Mouse (Mus musculus): Measurements from ENCODE around the gene Cblb. TPM values are rescaled to one million over a fixed set of nuclear protein-coding genes. Genes with fewer than 3 reads are reported as not detected.
A peak's percentile ranks its signal among the peaks of the same experiment; 100 is the strongest.

The Cblb gene
- total RNA-seq, 2 experiments from 2014 or later = 15.1 to 16.2 TPM

- TF ChIP-seq CTCF (IDR thresholded peaks at IDR 0.05) = no peak
- Histone ChIP-seq H3K27ac (peak overlapping the region; percentile 62), H3K4me3 (no peak overlapping the region)
- no peak for DNase-seq
- intact Hi-C loops (cut with DNase I) = no loop called here
Observed at GRCm38 (mm10) chr16:52064309-52065105, 33.5 kb downstream of the Cblb start.

- DNase-seq = no peak
- Histone ChIP-seq H3K4me3 (no peak overlapping the region), H3K27ac (peak overlapping the region; percentile 8; the same call in 1 of the 2 replicates)
- no peak for TF ChIP-seq CTCF (IDR thresholded peaks at IDR 0.05)
- intact Hi-C loops (cut with DNase I) = no loop called here
Observed at GRCm38 (mm10) chr16:52067632-52068516, 36.8 kb downstream of the Cblb start.

- TF ChIP-seq CTCF (IDR thresholded peaks at IDR 0.05) = no peak
- no peak for DNase-seq
- Histone ChIP-seq H3K27ac (0 out of 2 replicates have a peak overlapping the region, but pooled peaks have one; percentile 8), H3K4me3 (no peak overlapping the region)
- intact Hi-C loops (cut with DNase I) = no loop called here
Observed at GRCm38 (mm10) chr16:52068517-52068874, 37.5 kb downstream of the Cblb start.

GRCm38 (mm10) chr16:52069648-52070047, 38.6 kb downstream of the Cblb start:
- no peak for TF ChIP-seq CTCF (IDR thresholded peaks at IDR 0.05)
- Histone ChIP-seq H3K4me3 (no peak overlapping the region), H3K27ac (peak overlapping the region; percentile 61)
- intact Hi-C loops (cut with DNase I) = no loop called here
- no peak for DNase-seq

- no peak for TF ChIP-seq CTCF (IDR thresholded peaks at IDR 0.05)
- Histone ChIP-seq H3K27ac (peak overlapping the region; percentile 61), H3K4me3 (no peak overlapping the region)
- no peak for DNase-seq
- intact Hi-C loops (cut with DNase I) = no loop called here
Observed at GRCm38 (mm10) chr16:52070128-52070527, 39.1 kb downstream of the Cblb start.

- no peak for DNase-seq
- TF ChIP-seq CTCF (IDR thresholded peaks at IDR 0.05) = no peak
- intact Hi-C loops (cut with DNase I) = no loop called here
- Histone ChIP-seq H3K4me3 (peak overlapping the region; percentile 4), H3K27ac (peak overlapping the region; percentile 93)
Observed at GRCm38 (mm10) chr16:52071290-52071689, 40.3 kb downstream of the Cblb start.

GRCm38 (mm10) chr16:52071766-52072209, 40.8 kb downstream of the Cblb start:
- peak overlapping the region; percentile 48 for H3K4me3 ChIP-seq
- DNase-seq = peak; percentile 73
- peak overlapping the region; percentile 93 for H3K27ac ChIP-seq
- TF ChIP-seq CTCF (IDR thresholded peaks at IDR 0.05) = no peak
- intact Hi-C loops (cut with DNase I) = no loop called here

- intact Hi-C loops (cut with DNase I) = loop anchor here (5.0 kb wide), 1 partner anchor 44 kb away; the partner anchor contains the start of gene Cblb
- DNase-seq = no peak
- Histone ChIP-seq H3K27ac (no peak overlapping the region), H3K4me3 (no peak overlapping the region)
- TF ChIP-seq CTCF (IDR thresholded peaks at IDR 0.05) = no peak
Observed at GRCm38 (mm10) chr16:52076652-52077051, 45.6 kb downstream of the Cblb start.

GRCm38 (mm10) chr16:52077901-52078300, 46.9 kb downstream of the Cblb start:
- no peak for TF ChIP-seq CTCF (IDR thresholded peaks at IDR 0.05)
- intact Hi-C loops (cut with DNase I) = loop anchor here (5.0 kb wide), 1 partner anchor 46 kb away; the partner anchor contains the start of gene Cblb
- no peak for DNase-seq
- H3K4me3 ChIP-seq = no peak overlapping the region
- peak overlapping the region; percentile 86 for H3K27ac ChIP-seq

- peak overlapping the region; percentile 86 for H3K27ac ChIP-seq
- H3K4me3 ChIP-seq = peak overlapping the region; percentile 53
- intact Hi-C loops (cut with DNase I) = loop anchor here (5.0 kb wide), 1 partner anchor 47 kb away; the partner anchor contains the start of gene Cblb
- peak; percentile 73 for DNase-seq
- TF ChIP-seq CTCF (IDR thresholded peaks at IDR 0.05) = no peak
Observed at GRCm38 (mm10) chr16:52078758-52079474, 47.9 kb downstream of the Cblb start.

GRCm38 (mm10) chr16:52079475-52079823, 48.4 kb downstream of the Cblb start:
- peak overlapping the region; percentile 53 for H3K4me3 ChIP-seq
- intact Hi-C loops (cut with DNase I) = loop anchor here (5.0 kb wide), 1 partner anchor 47 kb away; the partner anchor contains the start of gene Cblb
- DNase-seq = no peak
- peak overlapping the region; percentile 86 for H3K27ac ChIP-seq
- TF ChIP-seq CTCF (IDR thresholded peaks at IDR 0.05) = no peak
